Comparison of ENCODE assay signal across 14 mouse cellular contexts in the genomic region with DNA sequence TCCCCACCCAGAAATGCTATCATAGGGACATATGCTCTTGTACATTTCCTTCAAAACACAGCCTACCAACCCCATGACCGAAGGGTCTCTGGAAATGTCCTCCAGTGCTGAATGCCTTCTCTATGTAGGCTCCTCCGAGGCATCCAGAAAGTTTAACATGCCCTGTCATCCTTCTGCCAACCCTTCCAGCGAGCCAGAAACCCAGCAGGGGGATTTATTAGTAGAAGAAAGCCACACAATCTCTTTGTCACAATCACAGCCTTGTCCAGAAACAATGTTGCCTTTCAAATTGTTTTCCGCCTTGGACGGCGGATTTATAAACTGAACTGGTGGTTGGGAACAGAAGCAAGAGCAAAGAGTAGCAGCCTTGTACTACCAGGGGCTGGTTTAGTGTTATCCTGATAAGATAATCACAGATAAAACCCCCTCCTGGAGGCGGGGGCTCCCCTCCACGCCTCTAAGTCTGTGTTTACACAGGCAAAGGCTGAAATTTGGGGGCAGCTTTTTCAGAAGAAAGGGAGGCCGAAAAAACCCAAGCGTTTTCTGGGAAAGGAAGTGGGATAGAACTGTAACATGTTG.
DNase-seq lines count a peak whose midpoint lies in the region; ATAC-seq and TF ChIP-seq lines count a peak whose summit lies in the region.
"Had no signal": no experiment of that assay in that cellular context is flagged by ENCODE, and none has a peak within 500 bp of the region (broad histone marks: within the 10 kb centered on the region; RNA-seq: fewer than 3 reads in every experiment).

No protein-coding gene starts in this region.

- no peak for TF ChIP-seq POLR2A in small intestine, adult 2 months (IDR thresholded peaks at IDR 0.05; ENCODE audit: low read depth, low read length)

- no peaks in the 10 kb centered on the region for H3K27me3 ChIP-seq in midbrain, embryonic 16.5 days (ENCODE audit: control insufficient read depth, insufficient read depth, low read depth, low read length)
- peaks cover 13% of the 10 kb centered on the region for H3K27me3 ChIP-seq in midbrain, embryonic 13.5 days
- no peaks in the 10 kb centered on the region for H3K27me3 ChIP-seq in hindbrain, embryonic 16.5 days (replicated peaks; ENCODE audit: control insufficient read depth, insufficient read depth, low read length)
- H3K27me3 ChIP-seq in small intestine, adult 2 months (ENCODE audit: control insufficient read depth, insufficient read depth, low read length): no peaks in the 10 kb centered on the region
- H3K27me3 ChIP-seq: heart, embryonic 15.5 days; liver, embryonic 12.5 days; neural tube, embryonic 12.5 days had no signal

- H3K4me1 ChIP-seq in midbrain, embryonic 16.5 days (ENCODE audit: control insufficient read depth, insufficient read depth, low read length): peaks cover 3% of the 10 kb centered on the region; the same call in 1 of the 2 replicates
- peaks cover 11% of the 10 kb centered on the region for H3K4me1 ChIP-seq in midbrain, embryonic 13.5 days (replicated peaks)
- H3K4me1 ChIP-seq in hindbrain, embryonic 16.5 days (ENCODE audit: control insufficient read depth, insufficient read depth, low read depth, low read length): peaks cover 5% of the 10 kb centered on the region
- peaks cover 23% of the 10 kb centered on the region; the same call in 1 of the 2 replicates for H3K4me1 ChIP-seq in small intestine, adult 2 months (ENCODE audit: control insufficient read depth, insufficient read depth, insufficient read length, low read length)
- H3K4me1 ChIP-seq: heart, embryonic 15.5 days; liver, embryonic 12.5 days had no signal

- no peak for TF ChIP-seq CTCF in small intestine, adult 2 months (IDR thresholded peaks at IDR 0.05; ENCODE audit: extremely low read depth, insufficient read length, insufficient replicate concordance, low read depth, low read length)

- H3K9ac ChIP-seq in midbrain, embryonic 16.5 days (ENCODE audit: low read depth, low read length): no peak overlapping the region
- H3K9ac ChIP-seq in midbrain, embryonic 13.5 days (replicated peaks): no peak overlapping the region
- H3K9ac ChIP-seq in hindbrain, embryonic 16.5 days (ENCODE audit: low read depth, low read length): no peak overlapping the region
- H3K9ac ChIP-seq: heart, embryonic 15.5 days; liver, embryonic 12.5 days; neural tube, embryonic 12.5 days had no signal

- no peak overlapping the region for H3K4me3 ChIP-seq in midbrain, embryonic 16.5 days (ENCODE audit: low read depth, low read length)
- H3K4me3 ChIP-seq in midbrain, embryonic 13.5 days (replicated peaks): no peak overlapping the region
- H3K4me3 ChIP-seq in hindbrain, embryonic 16.5 days (ENCODE audit: low read length): no peak overlapping the region
- H3K4me3 ChIP-seq in small intestine, adult 2 months (ENCODE audit: low read depth, low read length): no peak overlapping the region
- H3K4me3 ChIP-seq: heart, embryonic 15.5 days; liver, embryonic 12.5 days; neural tube, embryonic 12.5 days had no signal

- DNase-seq in cerebellum, postnatal 14 days: peak; percentile 49 to 51
- no peak for DNase-seq in cerebellum, postnatal 25 days
- DNase-seq: kidney, adult 8-10 months had no signal

- no peaks in the 10 kb centered on the region for H3K9me3 ChIP-seq in midbrain, embryonic 16.5 days (replicated peaks; ENCODE audit: control insufficient read depth, low read length, poor library complexity, severe bottlenecking)
- H3K9me3 ChIP-seq in midbrain, embryonic 13.5 days: no peaks in the 10 kb centered on the region
- no peaks in the 10 kb centered on the region for H3K9me3 ChIP-seq in hindbrain, embryonic 16.5 days (ENCODE audit: control insufficient read depth, low read length)
- H3K9me3 ChIP-seq: heart, embryonic 15.5 days; liver, embryonic 12.5 days; neural tube, embryonic 12.5 days had no signal

- no peaks in the 10 kb centered on the region for H3K36me3 ChIP-seq in midbrain, embryonic 16.5 days (ENCODE audit: control insufficient read depth, insufficient read depth, low read length)
- H3K36me3 ChIP-seq in midbrain, embryonic 13.5 days: no peaks in the 10 kb centered on the region
- H3K36me3 ChIP-seq in hindbrain, embryonic 16.5 days (ENCODE audit: control insufficient read depth, insufficient read depth, low read length): no peaks in the 10 kb centered on the region
- no peaks in the 10 kb centered on the region for H3K36me3 ChIP-seq in small intestine, adult 2 months (ENCODE audit: control insufficient read depth, insufficient read depth, low read length)
- H3K36me3 ChIP-seq: heart, embryonic 15.5 days; liver, embryonic 12.5 days; neural tube, embryonic 12.5 days had no signal

- no peak for ATAC-seq in midbrain, embryonic 16.5 days
- no peak for ATAC-seq in midbrain, embryonic 13.5 days
- ATAC-seq in hindbrain, embryonic 16.5 days: peak; percentile 43; the same call in 1 of the 2 replicates
- no peak for ATAC-seq in granulocyte monocyte progenitor cell, adult 5-6 weeks (replicated peaks; ENCODE audit: poor library complexity, severe bottlenecking)
- no peak for ATAC-seq in inflammation-experienced regulatory T-cells, adult 6 months
- ATAC-seq: liver, embryonic 12.5 days had no signal

- H3K4me2 ChIP-seq in midbrain, embryonic 16.5 days (ENCODE audit: low read length): no peak overlapping the region
- no peak overlapping the region for H3K4me2 ChIP-seq in midbrain, embryonic 13.5 days (replicated peaks)
- no peak overlapping the region for H3K4me2 ChIP-seq in hindbrain, embryonic 16.5 days (ENCODE audit: low read length)
- H3K4me2 ChIP-seq: heart, embryonic 15.5 days; liver, embryonic 12.5 days; neural tube, embryonic 12.5 days had no signal

- H3K27ac ChIP-seq in midbrain, embryonic 16.5 days (ENCODE audit: low read length): 0 out of 2 replicates have a peak overlapping the region, but pooled peaks have one; percentile 44
- H3K27ac ChIP-seq in midbrain, embryonic 13.5 days: no peak overlapping the region
- peak overlapping the region; percentile 57; the same call in 1 of the 2 replicates for H3K27ac ChIP-seq in hindbrain, embryonic 16.5 days (ENCODE audit: low read depth, low read length)
- H3K27ac ChIP-seq in small intestine, adult 2 months (ENCODE audit: insufficient read depth, low read depth, low read length): peak overlapping the region; percentile 50
- H3K27ac ChIP-seq: heart, embryonic 15.5 days; liver, embryonic 12.5 days; macrophage; neural tube, embryonic 12.5 days; stomach, postnatal 0 days had no signal

- WGBS in midbrain, embryonic 16.5 days: 43% methylated on average over 10 of the region's 10 CpGs
- 47% methylated on average over 10 of the region's 10 CpGs for WGBS in midbrain, embryonic 13.5 days
- WGBS in hindbrain, embryonic 16.5 days: 50% methylated on average over 10 of the region's 10 CpGs
- WGBS in small intestine, adult 2 months: 23% methylated on average over 10 of the region's 10 CpGs

Comparison
In these comparisons a context has a peak if more than half of its experiments do, and no peak if none do; other contexts are left out.
1. DNase-seq: peak in cerebellum, postnatal 14 days (2 of 2); none in cerebellum, postnatal 25 days (0 of 2).